Mouse (Mus musculus) heart, adult 18-20 months (tissue): ENCODE measurements around the gene Zfp655. TPM values are rescaled to one million over a fixed set of nuclear protein-coding genes. Genes with fewer than 3 reads are reported as not detected.
"Not testable (repeated sequence)": the region's sequence is repeated elsewhere in the genome, so short reads cannot be mapped to it uniquely, and the experiment has no call there.

Experiments used
- DNase-seq, 2 experiments: peaks; one replicate each; pipeline ENCODE4 v3.0.0; 2021 to 2022; ENCODE audit warnings: mixed read lengths in 1 of 2
- long read RNA-seq, 2 experiments: library from polyadenylated mRNA; stranded (forward); transcript quantifications; one replicate each; pipeline ENCODE4 v2.0.0; 2021
- total RNA-seq, 2 experiments: library from RNA; stranded (reverse); gene quantifications; 2 replicates each; pipeline ENCODE4 v1.2.3; 2021

Zfp655 gene
- total RNA-seq = 10 to 100 TPM; 30.7 to 32.6 TPM
- long read RNA-seq, experiment 1, full-length matches to known transcripts = 18 of 27 reads
- long read RNA-seq, experiment 1, partial matches to known transcripts = 2 of 27 reads
- long read RNA-seq, experiment 1, other reads (novel, unspliced or antisense) = 7 of 27 reads
- long read RNA-seq, experiment 2, full-length matches to known transcripts = 14 of 23 reads
- long read RNA-seq, experiment 2, partial matches to known transcripts = 4 of 23 reads
- long read RNA-seq, experiment 2, other reads (novel, unspliced or antisense) = 5 of 23 reads

- DNase-seq = peak; percentile 99
Measured at GRCm38 (mm10) chr5:145231367-145231871, at the start of gene Zfp655. Gene Zfp655, plus strand, starts transcription at chr5:145231715.

GRCm38 (mm10) chr5:145185244-145185643 is 46.3 kb upstream of the Zfp655 start:
- DNase-seq = no peak

GRCm38 (mm10) chr5:145189416-145189815 is 42.1 kb upstream of the Zfp655 start:
- DNase-seq = no peak

GRCm38 (mm10) chr5:145190373-145190772 is 41.1 kb upstream of the Zfp655 start:
- no peak for DNase-seq

GRCm38 (mm10) chr5:145190875-145191798 is 40.4 kb upstream of the Zfp655 start:
- DNase-seq = peak; percentile 95 to 96

- no peak for DNase-seq
Measured at GRCm38 (mm10) chr5:145191962-145192361, 39.6 kb upstream of the Zfp655 start, which contains the start of gene Atp5j2. Gene Atp5j2, minus strand, starts transcription at chr5:145192062.

GRCm38 (mm10) chr5:145200387-145200786 is 31.1 kb upstream of the Zfp655 start:
- DNase-seq = no peak

- DNase-seq = peak; percentile 88 to 89
Measured at GRCm38 (mm10) chr5:145201321-145201991, 30.1 kb upstream of the Zfp655 start, which contains the start of gene Zkscan14. Gene Zkscan14, minus strand, starts transcription at chr5:145201868.

GRCm38 (mm10) chr5:145202446-145202845 is 29.1 kb upstream of the Zfp655 start:
- no peak for DNase-seq

- peak; percentile 98 to 99 for DNase-seq
Measured at GRCm38 (mm10) chr5:145203936-145204691, 27.4 kb upstream of the Zfp655 start, which contains the start of gene Zkscan5. Gene Zkscan5, plus strand, starts transcription at chr5:145204562.

- DNase-seq = no peak
Measured at GRCm38 (mm10) chr5:145205041-145205440, 26.5 kb upstream of the Zfp655 start.

- no peak for DNase-seq
Measured at GRCm38 (mm10) chr5:145207385-145207784, 24.1 kb upstream of the Zfp655 start.

GRCm38 (mm10) chr5:145207954-145208353 is 23.6 kb upstream of the Zfp655 start:
- no peak for DNase-seq

GRCm38 (mm10) chr5:145208391-145208790 is 23.1 kb upstream of the Zfp655 start:
- DNase-seq = not testable (repeated sequence)

GRCm38 (mm10) chr5:145211340-145211739 is 20.2 kb upstream of the Zfp655 start:
- no peak for DNase-seq

GRCm38 (mm10) chr5:145212216-145212615 is 19.3 kb upstream of the Zfp655 start:
- DNase-seq = no peak

- no peak for DNase-seq
Measured at GRCm38 (mm10) chr5:145213505-145213904, 18.0 kb upstream of the Zfp655 start.

GRCm38 (mm10) chr5:145214679-145215078 is 16.8 kb upstream of the Zfp655 start:
- DNase-seq = no peak

- no peak for DNase-seq
Measured at GRCm38 (mm10) chr5:145217746-145218145, 13.8 kb upstream of the Zfp655 start.

- no peak for DNase-seq
Measured at GRCm38 (mm10) chr5:145218206-145218605, 13.3 kb upstream of the Zfp655 start.

GRCm38 (mm10) chr5:145218671-145219070 is 12.8 kb upstream of the Zfp655 start:
- no peak for DNase-seq
